Mouse (Mus musculus): ENCODE measurements at regions not wholly inside any gene's neighbourhood (a gene's known extent, or its start where the extent isn't known, plus 50 kb on each side); places are given as distances from the start of the nearest gene placed in this dataset.
"Not testable (repeated sequence)": the region's sequence is repeated elsewhere in the genome, so short reads cannot be mapped to it uniquely, and the experiment has no call there.

DNA sequence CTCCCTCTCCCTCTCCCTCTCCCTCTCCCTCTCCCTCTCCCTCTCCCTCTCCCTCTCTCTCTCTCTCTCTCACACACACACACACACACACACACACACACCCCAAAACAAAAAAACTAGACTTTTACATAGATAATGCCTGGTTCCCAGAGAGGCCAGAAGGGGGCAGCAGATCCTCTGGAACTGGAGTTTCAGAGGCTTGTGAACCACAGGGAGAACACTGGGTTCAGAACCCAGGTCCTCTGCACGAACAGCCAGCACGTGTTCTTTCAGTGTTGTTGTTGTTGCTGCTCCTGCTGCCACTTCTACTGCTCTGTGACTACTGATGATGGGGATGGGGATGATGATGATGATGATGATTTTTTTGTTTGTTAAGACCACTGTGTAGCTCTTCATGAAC lies 68.4 kb upstream of the Smarcad1 start:
- no peak overlapping the region for H3K4me3 ChIP-seq (ENCODE audit: low read depth, low read length)
- DNase-seq (ENCODE audit: low spot score), result peak; percentile 28
- no peaks in the 10 kb centered on the region for H3K4me1 ChIP-seq (replicated peaks; ENCODE audit: control insufficient read depth, insufficient read depth)
- peak; percentile 60 for TF ChIP-seq CTCF (IDR thresholded peaks at IDR 0.05; ENCODE audit: low read depth)
- no peak for TF ChIP-seq EP300 (optimal IDR thresholded peaks at IDR 0.05)
- 38% methylated on average over 2 of the region's 2 CpGs for WGBS
- no peaks in the 10 kb centered on the region for H3K27me3 ChIP-seq (ENCODE audit: control insufficient read depth, insufficient read depth, low read length)
- no peaks in the 10 kb centered on the region for H3K36me3 ChIP-seq (ENCODE audit: control insufficient read depth, insufficient read depth, low read length)
- no peak overlapping the region for H3K9ac ChIP-seq (ENCODE audit: low read length)
- no peak overlapping the region for H3K4me2 ChIP-seq (replicated peaks; ENCODE audit: low read depth)
- ATAC-seq (ENCODE audit: low FRiP score, low TSS enrichment), result no peak
- H3K27ac ChIP-seq (replicated peaks), result no peak overlapping the region
- no peaks in the 10 kb centered on the region for H3K9me3 ChIP-seq (ENCODE audit: control insufficient read depth, low read length)

GRCm38 (mm10) chr6:64974453-64974852 lies 67.9 kb upstream of the Smarcad1 start:
- ATAC-seq (ENCODE audit: low FRiP score, low TSS enrichment); H3K4me2 ChIP-seq (replicated peaks; ENCODE audit: low read depth); H3K9ac ChIP-seq (ENCODE audit: low read length); H3K27me3 ChIP-seq (ENCODE audit: control insufficient read depth, insufficient read depth, low read length); H3K4me3 ChIP-seq (ENCODE audit: low read depth, low read length); H3K4me1 ChIP-seq (replicated peaks; ENCODE audit: control insufficient read depth, insufficient read depth); H3K36me3 ChIP-seq (ENCODE audit: control insufficient read depth, insufficient read depth, low read length); H3K9me3 ChIP-seq (ENCODE audit: control insufficient read depth, low read length); DNase-seq (ENCODE audit: low spot score); H3K27ac ChIP-seq (replicated peaks): not testable (repeated sequence)
- 100% methylated on average over 1 of the region's 1 CpGs for WGBS

DNA sequence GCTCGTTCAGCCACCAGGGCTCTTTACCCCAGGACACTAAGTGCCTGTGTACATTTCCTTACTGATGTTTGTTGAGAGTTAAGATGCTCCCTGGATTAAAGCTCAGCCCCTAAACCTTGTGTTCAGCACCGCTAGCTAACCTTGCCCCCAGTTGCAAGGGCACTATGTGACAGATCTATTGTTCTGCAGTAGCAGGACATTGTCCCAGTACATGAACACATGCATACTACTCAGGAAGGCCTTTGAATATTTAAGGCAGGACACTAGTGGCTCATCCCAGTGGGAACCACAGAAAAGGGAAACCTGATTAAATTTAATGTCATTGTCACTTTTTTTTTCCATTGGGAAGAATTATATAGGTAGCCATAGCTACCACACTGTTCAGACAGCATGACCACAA lies 60.3 kb upstream of the Smarcad1 start:
- H3K4me1 ChIP-seq (replicated peaks; ENCODE audit: control insufficient read depth, insufficient read depth), result no peaks in the 10 kb centered on the region
- H3K36me3 ChIP-seq (ENCODE audit: control insufficient read depth, insufficient read depth, low read length), result no peaks in the 10 kb centered on the region
- no peak overlapping the region for H3K9ac ChIP-seq (ENCODE audit: low read length)
- H3K4me2 ChIP-seq (replicated peaks; ENCODE audit: low read depth), result no peak overlapping the region
- TF ChIP-seq CTCF (IDR thresholded peaks at IDR 0.05; ENCODE audit: low read depth), result no peak
- TF ChIP-seq EP300 (optimal IDR thresholded peaks at IDR 0.05), result no peak
- DNase-seq (ENCODE audit: low spot score) (no peak), ATAC-seq (ENCODE audit: low FRiP score, low TSS enrichment) (no peak)
- H3K9me3 ChIP-seq (ENCODE audit: control insufficient read depth, low read length), result no peaks in the 10 kb centered on the region
- no peaks in the 10 kb centered on the region for H3K27me3 ChIP-seq (ENCODE audit: control insufficient read depth, insufficient read depth, low read length)
- no peak overlapping the region for H3K4me3 ChIP-seq (ENCODE audit: low read depth, low read length)
- H3K27ac ChIP-seq (replicated peaks), result no peak overlapping the region
- 42% methylated on average over 2 of the region's 2 CpGs for WGBS

All from stomach, postnatal 0 days (tissue).